Mouse (Mus musculus) left cerebral cortex, adult 11 months (tissue): Measurements from ENCODE around the gene Lrrc23.

Experiments used
- DNase-seq: peaks from one replicate; pipeline ENCODE4 v3.0.0; 2022; ENCODE audit warnings: low spot score

The Lrrc23 gene

GRCm38 (mm10) chr6:124740888-124741761 is 38.4 kb downstream of the Lrrc23 start, which contains the start of gene Grcc10:
Gene Grcc10 (minus strand): TSS chr6:124741374.
- peak; percentile 82 for DNase-seq

GRCm38 (mm10) chr6:124740211-124740887 is 39.2 kb downstream of the Lrrc23 start:
- no peak for DNase-seq

GRCm38 (mm10) chr6:124739231-124739796 is 40.2 kb downstream of the Lrrc23 start:
- no peak for DNase-seq

- DNase-seq = no peak
Observed at GRCm38 (mm10) chr6:124738511-124739023, 41.0 kb downstream of the Lrrc23 start, which contains the start of gene Ptpn6. Gene Ptpn6 (minus strand): TSS chr6:124738714.

GRCm38 (mm10) chr6:124737040-124737439 is 42.5 kb downstream of the Lrrc23 start:
- no peak for DNase-seq

- DNase-seq = no peak
Observed at GRCm38 (mm10) chr6:124734417-124734816, 45.1 kb downstream of the Lrrc23 start.

- DNase-seq = no peak
Observed at GRCm38 (mm10) chr6:124732476-124733370, 46.8 kb downstream of the Lrrc23 start.

GRCm38 (mm10) chr6:124731038-124731437 is 48.5 kb downstream of the Lrrc23 start:
- no peak for DNase-seq

- DNase-seq = no peak
Observed at GRCm38 (mm10) chr6:124729850-124730705, 49.4 kb downstream of the Lrrc23 start.

GRCm38 (mm10) chr6:124728621-124729020 is 50.9 kb downstream of the Lrrc23 start:
- no peak for DNase-seq

GRCm38 (mm10) chr6:124724472-124724871 is 55.1 kb downstream of the Lrrc23 start:
- DNase-seq = no peak

- DNase-seq = no peak
Observed at GRCm38 (mm10) chr6:124723541-124723940, 56.0 kb downstream of the Lrrc23 start.

GRCm38 (mm10) chr6:124722876-124723473 is 56.6 kb downstream of the Lrrc23 start:
- no peak for DNase-seq

GRCm38 (mm10) chr6:124720904-124721303 is 58.6 kb downstream of the Lrrc23 start:
- DNase-seq = no peak
